Mouse (Mus musculus): ENCODE measurements around the gene Coro2a.
"Not testable (repeated sequence)": the region's sequence is repeated elsewhere in the genome, so short reads cannot be mapped to it uniquely, and the experiment has no call there.

The Coro2a gene

GRCm38 (mm10) chr4:46614641-46615040, 12.6 kb upstream of the Coro2a start:
- DNase-seq (ENCODE audit: low read depth, low spot score) = no peak

- DNase-seq (ENCODE audit: low read depth, low spot score) = no peak
These were observed 11.6 kb upstream of the Coro2a start for GRCm38 (mm10) chr4:46613618-46614017.

- DNase-seq (ENCODE audit: low read depth, low spot score) = peak; percentile 94
These were observed 9.2 kb upstream of the Coro2a start for GRCm38 (mm10) chr4:46611181-46611580.

- no peak for DNase-seq (ENCODE audit: low read depth, low spot score)
These were observed 5.6 kb upstream of the Coro2a start for GRCm38 (mm10) chr4:46607601-46608000.

- DNase-seq (ENCODE audit: low read depth, low spot score) = no peak
These were observed 3.4 kb upstream of the Coro2a start for GRCm38 (mm10) chr4:46605451-46605850.

GRCm38 (mm10) chr4:46602704-46603103, 702 bp upstream of the Coro2a start:
- DNase-seq (ENCODE audit: low read depth, low spot score) = no peak

- DNase-seq (ENCODE audit: low read depth, low spot score) = peak; percentile 56
These were observed 651 bp downstream of the Coro2a start for GRCm38 (mm10) chr4:46601258-46601843.

- DNase-seq (ENCODE audit: low read depth, low spot score) = no peak
These were observed 1.3 kb downstream of the Coro2a start for GRCm38 (mm10) chr4:46600473-46601257.

GRCm38 (mm10) chr4:46599609-46600008, 2.4 kb downstream of the Coro2a start:
- DNase-seq (ENCODE audit: low read depth, low spot score) = not testable (repeated sequence)

GRCm38 (mm10) chr4:46598981-46599380, 3.0 kb downstream of the Coro2a start:
- peak; percentile 54 for DNase-seq (ENCODE audit: low read depth, low spot score)

- DNase-seq (ENCODE audit: low read depth, low spot score) = peak; percentile 47
These were observed 3.9 kb downstream of the Coro2a start for GRCm38 (mm10) chr4:46598111-46598510.

- no peak for DNase-seq (ENCODE audit: low read depth, low spot score)
These were observed 4.6 kb downstream of the Coro2a start for GRCm38 (mm10) chr4:46597286-46597961.

- no peak for DNase-seq (ENCODE audit: low read depth, low spot score)
These were observed 5.6 kb downstream of the Coro2a start for GRCm38 (mm10) chr4:46596398-46596797.

GRCm38 (mm10) chr4:46594131-46594530, 7.9 kb downstream of the Coro2a start:
- no peak for DNase-seq (ENCODE audit: low read depth, low spot score)

- DNase-seq (ENCODE audit: low read depth, low spot score) = no peak
These were observed 8.5 kb downstream of the Coro2a start for GRCm38 (mm10) chr4:46593472-46593871.

- peak; percentile 57 for DNase-seq (ENCODE audit: low read depth, low spot score)
These were observed 10.0 kb downstream of the Coro2a start for GRCm38 (mm10) chr4:46591833-46592520.

GRCm38 (mm10) chr4:46590810-46591209, 11.2 kb downstream of the Coro2a start:
- no peak for DNase-seq (ENCODE audit: low read depth, low spot score)

- no peak for DNase-seq (ENCODE audit: low read depth, low spot score)
These were observed 11.9 kb downstream of the Coro2a start for GRCm38 (mm10) chr4:46589946-46590684.

- no peak for DNase-seq (ENCODE audit: low read depth, low spot score)
These were observed 12.9 kb downstream of the Coro2a start for GRCm38 (mm10) chr4:46589151-46589550.

GRCm38 (mm10) chr4:46586473-46586872, 15.5 kb downstream of the Coro2a start:
- no peak for DNase-seq (ENCODE audit: low read depth, low spot score)

- no peak for DNase-seq (ENCODE audit: low read depth, low spot score)
These were observed 16.2 kb downstream of the Coro2a start for GRCm38 (mm10) chr4:46585811-46586190.

Data from CD4-positive, CD25-positive, alpha-beta regulatory T cell, adult 2 months (primary cell).